Mouse (Mus musculus): ENCODE results near the gene Ak8. TPM values are rescaled to one million over a fixed set of nuclear protein-coding genes. Genes with fewer than 3 reads are reported as not detected.
A peak's percentile ranks its signal among the peaks of the same experiment; 100 is the strongest.

The Ak8 gene
- total and polyA plus RNA-seq, 3 experiments, result 1.5 to 2.6 TPM; not detected in 1

DNA sequence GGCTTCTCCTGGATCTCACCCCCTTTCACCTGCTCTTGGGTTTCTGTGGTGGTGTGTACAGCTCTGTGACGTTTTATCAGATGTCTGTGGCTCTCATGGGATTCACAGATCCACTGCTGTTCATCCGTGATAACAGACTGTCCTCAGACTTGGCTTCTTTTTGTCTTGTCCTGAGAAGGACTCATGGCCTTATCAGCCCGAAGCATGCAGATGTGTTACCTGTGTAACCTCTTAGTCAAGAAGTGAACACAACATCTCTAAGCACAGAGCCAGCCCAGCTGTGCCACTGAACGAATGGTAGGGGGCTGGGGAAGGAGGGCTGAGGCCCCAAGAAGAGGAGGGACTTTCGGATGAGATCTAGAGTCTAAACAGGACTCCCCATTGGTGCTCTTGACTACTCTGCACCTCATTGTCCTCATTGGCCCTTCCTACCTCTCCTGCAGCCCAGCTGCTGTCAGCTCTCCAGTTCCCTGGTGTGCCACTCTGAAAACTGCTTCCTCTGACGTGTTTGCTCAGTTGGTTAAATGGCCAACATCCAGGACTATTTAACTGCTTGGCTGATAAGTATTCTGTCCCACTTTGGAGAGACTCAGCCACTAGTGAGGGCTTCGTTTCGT, 1.8 kb downstream of the Ak8 start (continued):
- no peak for TF ChIP-seq CHD1 (IDR thresholded peaks at IDR 0.05; ENCODE audit: low read depth, low read length)
- no peak for TF ChIP-seq USF2 (IDR thresholded peaks at IDR 0.05; ENCODE audit: borderline replicate concordance in 1 of 2, insufficient read depth in 1 of 2, low read depth in 1 of 2, low read length in 2 of 2)
- TF ChIP-seq ELF1 (IDR thresholded peaks at IDR 0.05; ENCODE audit: low read depth, low read length), result no peak
- no peak for TF ChIP-seq UBTF (IDR thresholded peaks at IDR 0.05; ENCODE audit: borderline replicate concordance, insufficient read depth, low read depth, low read length)
- no peak for TF ChIP-seq ZC3H11A (IDR thresholded peaks at IDR 0.05; ENCODE audit: low read depth, low read length)
- peak; percentile 95 to 96 for TF ChIP-seq EP300 (IDR thresholded peaks at IDR 0.05; ENCODE audit: low read depth in 1 of 2, low read length in 2 of 2)
- no peak for TF ChIP-seq CHD2 (IDR thresholded peaks at IDR 0.05; ENCODE audit: low read length)
- TF ChIP-seq POLR2A (IDR thresholded peaks at IDR 0.05; ENCODE audit: control insufficient read depth in 1 of 2, insufficient read depth in 1 of 2, low read depth in 1 of 2, low read length in 2 of 2, poor library complexity in 1 of 2), result no peak; a peak in 1 of 4 replicates
- TF ChIP-seq KAT2A (conservative IDR thresholded peaks at IDR 0.05; ENCODE audit: low read depth, low read length), result no peak
- TF ChIP-seq TCF12 (IDR thresholded peaks at IDR 0.05; ENCODE audit: low read depth, low read length), result peak; percentile 99
- TF ChIP-seq MYB (IDR thresholded peaks at IDR 0.05; ENCODE audit: low read depth, low read length), result 0 out of 2 replicates have a peak, but pooled peaks have one; percentile 11
- TF ChIP-seq TAL1 (IDR thresholded peaks at IDR 0.05; ENCODE audit: low read length), result peak; percentile 99
- TF ChIP-seq USF1 (IDR thresholded peaks at IDR 0.05; ENCODE audit: low read depth, low read length), result 0 out of 2 replicates have a peak, but pooled peaks have one; percentile 4
- no peak for TF ChIP-seq GABPA (IDR thresholded peaks at IDR 0.05; ENCODE audit: low read depth, low read length)
- TF ChIP-seq JUND (IDR thresholded peaks at IDR 0.05; ENCODE audit: low read depth, low read length), result no peak
- no peak for TF ChIP-seq NELFE (IDR thresholded peaks at IDR 0.05; ENCODE audit: low read depth, low read length)
- TF ChIP-seq ZMIZ1 (IDR thresholded peaks at IDR 0.05; ENCODE audit: low read depth, low read length), result no peak
- TF ChIP-seq CTCF (IDR thresholded peaks at IDR 0.05 in 2 of 3, conservative IDR thresholded peaks at IDR 0.05 in 1 of 3; ENCODE audit: control insufficient read depth in 1 of 3, insufficient read depth in 1 of 3, low read depth in 2 of 3, low read length in 3 of 3, poor library complexity in 1 of 3, severe bottlenecking in 1 of 3), result no peak

- no peaks in the 10 kb centered on the region for H3K79me2 ChIP-seq (ENCODE audit: control insufficient read depth, insufficient read depth, low read length, poor library complexity)
- peak; percentile 63 for DNase-seq (ENCODE audit: low read depth, low spot score)
- H3K4me1 ChIP-seq (ENCODE audit: control insufficient read depth in 1 of 2, insufficient read depth in 2 of 2, low read length in 2 of 2), result peaks cover 11 to 44% of the 10 kb centered on the region in 2 experiments
- peak overlapping the region; percentile 72 for H3K27ac ChIP-seq (ENCODE audit: control insufficient read depth, low read depth, low read length)
- TF ChIP-seq USF1 (IDR thresholded peaks at IDR 0.05; ENCODE audit: low read depth, low read length) (no peak), MAZ (IDR thresholded peaks at IDR 0.05; ENCODE audit: low read depth, low read length) (no peak), MAFK (IDR thresholded peaks at IDR 0.05; ENCODE audit: borderline replicate concordance, low read depth, low read length) (no peak), USF2 (IDR thresholded peaks at IDR 0.05; ENCODE audit: borderline replicate concordance in 1 of 2, insufficient read depth in 1 of 2, low read depth in 1 of 2, low read length in 2 of 2) (no peak), ELF1 (IDR thresholded peaks at IDR 0.05; ENCODE audit: low read depth, low read length) (no peak), RCOR1 (IDR thresholded peaks at IDR 0.05; ENCODE audit: low read depth, low read length) (peak; percentile 82), SMC3 (IDR thresholded peaks at IDR 0.05; ENCODE audit: low read depth, low read length) (no peak), EP300 (IDR thresholded peaks at IDR 0.05; ENCODE audit: low read depth in 1 of 2, low read length in 2 of 2) (peak; percentile 83 to 87), CHD2 (IDR thresholded peaks at IDR 0.05; ENCODE audit: low read length) (no peak), TCF12 (IDR thresholded peaks at IDR 0.05; ENCODE audit: low read depth, low read length) (peak; percentile 93), ETS1 (IDR thresholded peaks at IDR 0.05; ENCODE audit: low read depth, low read length) (peak; percentile 70), MYB (IDR thresholded peaks at IDR 0.05; ENCODE audit: low read depth, low read length) (no peak), MEF2A (IDR thresholded peaks at IDR 0.05; ENCODE audit: extremely low read depth, insufficient replicate concordance, low read depth, low read length, poor library complexity, severe bottlenecking) (no peak), KAT2A (conservative IDR thresholded peaks at IDR 0.05; ENCODE audit: low read depth, low read length) (no peak), MXI1 (IDR thresholded peaks at IDR 0.05; ENCODE audit: low read depth, low read length) (peak; percentile 53), JUND (IDR thresholded peaks at IDR 0.05; ENCODE audit: low read depth, low read length) (no peak), BHLHE40 (IDR thresholded peaks at IDR 0.05; ENCODE audit: borderline replicate concordance, low read depth, low read length) (no peak), UBTF (IDR thresholded peaks at IDR 0.05; ENCODE audit: borderline replicate concordance, insufficient read depth, low read depth, low read length) (no peak), GATA1 (IDR thresholded peaks at IDR 0.05; ENCODE audit: low read depth, low read length) (peak; percentile 89), CHD1 (IDR thresholded peaks at IDR 0.05; ENCODE audit: low read depth, low read length) (no peak), TAL1 (IDR thresholded peaks at IDR 0.05; ENCODE audit: low read length) (peak; percentile 93), HCFC1 (IDR thresholded peaks at IDR 0.05; ENCODE audit: low read depth, low read length) (0 out of 2 replicates have a peak, but pooled peaks have one; percentile 19), NELFE (IDR thresholded peaks at IDR 0.05; ENCODE audit: low read depth, low read length) (no peak), POLR2AphosphoS5 (IDR thresholded peaks at IDR 0.05; ENCODE audit: borderline replicate concordance, low read depth, low read length) (no peak), GABPA (IDR thresholded peaks at IDR 0.05; ENCODE audit: low read depth, low read length) (no peak)
- H3K9me3 ChIP-seq (replicated peaks; ENCODE audit: insufficient read depth, low read length), result no peaks in the 10 kb centered on the region
- no peaks in the 10 kb centered on the region for H3K27me3 ChIP-seq (ENCODE audit: control insufficient read depth in 1 of 2, insufficient read depth in 2 of 2, low read length in 2 of 2)
- peaks cover 0 to 28% of the 10 kb centered on the region in 2 experiments; a peak in 2 of 4 replicates for H3K36me3 ChIP-seq (ENCODE audit: control insufficient read depth in 1 of 2, insufficient read depth in 2 of 2, low read length in 2 of 2)
- H3K4me3 ChIP-seq (ENCODE audit: control insufficient read depth in 1 of 2, insufficient read depth in 1 of 2, low read depth in 2 of 2, low read length in 2 of 2), result peak overlapping the region; percentile 2 to 28; a peak in 3 of 4 replicates
- peak overlapping the region; percentile 40 for H3K9ac ChIP-seq (ENCODE audit: control insufficient read depth, low read depth, low read length, poor library complexity, severe bottlenecking)
These were observed 6.2 kb downstream of the Ak8 start for GRCm38 (mm10) chr2:28706106-28706636.
